Mouse (Mus musculus) adrenal gland, postnatal 0 days (tissue): Measurements from ENCODE around the gene Mrgprb8. TPM values are rescaled to one million over a fixed set of nuclear protein-coding genes. Genes with fewer than 3 reads are reported as not detected.

Experiments used
- polyA plus RNA-seq: library from polyadenylated mRNA; unstranded; fragments of >200 nt; fragmentation: Nextera tagmentation; extraction: Ambion mirVana; gene quantifications from 2 replicates; pipeline ENCODE4 v1.2.1, GENCODE M21; 2015

The Mrgprb8 gene
- not detected in 2 replicates for polyA plus RNA-seq

GRCm38 (mm10) chr7:48388226-48388625 is at the start of gene Mrgprb8:
TSS of gene Mrgprb8 (plus strand) at chr7:48388526.

Other genes with a start within 250 kb of the Mrgprb8 start
- gene Mrgprb5, start 219.5 kb upstream of the Mrgprb8 start, polyA plus RNA-seq: not detected in 2 replicates
- gene Mrgprb4, start 189.2 kb upstream of the Mrgprb8 start, polyA plus RNA-seq: not detected in 2 replicates
- gene Mrgprb1, start 67.8 kb downstream of the Mrgprb8 start, polyA plus RNA-seq: 0.49 and 0.95 TPM in 2 replicates
- gene Mrgprx2, start 110.8 kb downstream of the Mrgprb8 start, polyA plus RNA-seq: 0.14 and 0.25 TPM in 2 replicates
- gene Mrgprb2, start 169.6 kb downstream of the Mrgprb8 start, polyA plus RNA-seq: 0.66 and 0.84 TPM in 2 replicates